Mouse (Mus musculus) CH12.LX (cell line): ENCODE data around the gene Snrpd3.

Experiments
- CTCF ChIP-seq, 2 experiments: IDR thresholded peaks in 1 of 2; conservative IDR thresholded peaks in 1 of 2; 2 replicates each; pipeline ENCODE4 v1.5.1; 2011 to 2012; ENCODE audit warnings: low read depth in 2 of 2, low read length in 2 of 2, improper control_type of control experiment in 1 of 2, inconsistent platforms in 1 of 2, mild to moderate bottlenecking in 1 of 2, moderate library complexity in 1 of 2
- EP300 ChIP-seq: IDR thresholded peaks from 2 replicates; pipeline ENCODE4 v1.6.1; 2011; ENCODE audit warnings: low read length, improper control_type of control experiment
- ETS1 ChIP-seq: conservative IDR thresholded peaks from 2 replicates; pipeline ENCODE4 v1.6.1; 2012; ENCODE audit warnings: low read depth, mild to moderate bottlenecking, inconsistent platforms, low read length, improper control_type of control experiment, moderate library complexity
- MAX ChIP-seq: IDR thresholded peaks from 2 replicates; pipeline ENCODE4 v1.6.1; 2011; ENCODE audit warnings: low read length, improper control_type of control experiment
- POLR2A ChIP-seq: IDR thresholded peaks from 2 replicates; pipeline ENCODE4 v1.6.1; 2011; ENCODE audit warnings: low read depth, mild to moderate bottlenecking, improper control_type of control experiment, low read length
- TCF12 ChIP-seq: IDR thresholded peaks from 2 replicates; pipeline ENCODE4 v1.6.1; 2014; ENCODE audit warnings: low read depth, mild to moderate bottlenecking, inconsistent platforms, low read length, improper control_type of control experiment
- USF2 ChIP-seq: conservative IDR thresholded peaks from 2 replicates; pipeline ENCODE4 v1.6.1; 2011; ENCODE audit warnings: low read depth, low read length, improper control_type of control experiment
- ZC3H11A ChIP-seq: IDR thresholded peaks from 2 replicates; pipeline ENCODE4 v1.6.1; 2012; ENCODE audit warnings: low read depth, mild to moderate bottlenecking, inconsistent platforms, low read length, improper control_type of control experiment
- ZMIZ1 ChIP-seq: IDR thresholded peaks from 2 replicates; pipeline ENCODE4 v1.6.1; 2012; ENCODE audit warnings: low read depth, mild to moderate bottlenecking, inconsistent platforms, low read length, improper control_type of control experiment

GRCm38 (mm10) chr10:75568441-75568840 is 51.1 kb downstream of the Snrpd3 start:
- TF ChIP-seq CTCF (conservative IDR thresholded peaks at IDR 0.05 in 1 of 2, IDR thresholded peaks at IDR 0.05 in 1 of 2; ENCODE audit: low read depth in 2 of 2, low read length in 2 of 2) = no peak
- no peak for TF ChIP-seq POLR2A
- no peak for TF ChIP-seq TCF12
- no peak for TF ChIP-seq ETS1
- TF ChIP-seq ZC3H11A = no peak
- TF ChIP-seq ZMIZ1 = no peak
- TF ChIP-seq EP300 = no peak
- TF ChIP-seq MAX = no peak
- TF ChIP-seq USF2 = no peak
